Mouse (Mus musculus) thymus, adult 2 months (tissue): ENCODE measurements around the gene Ear1. TPM values are rescaled to one million over a fixed set of nuclear protein-coding genes. Genes with fewer than 3 reads are reported as not detected.
A peak's percentile ranks its signal among the peaks of the same experiment; 100 is the strongest.
"Not testable (repeated sequence)": the region's sequence is repeated elsewhere in the genome, so short reads cannot be mapped to it uniquely, and the experiment has no call there.

Experiments
- DNase-seq: peaks from one replicate; pipeline ENCODE4 v3.0.0; 2021
- H3K27ac ChIP-seq: fragments of 200-500 bp; 2 replicates; pipeline ENCODE4 v1.5.1; 2012; ENCODE audit warnings: low read length, control low read depth; ENCODE audit not compliant: control insufficient read depth, insufficient read depth
- H3K27me3 ChIP-seq: fragments of 200-500 bp; 2 replicates; pipeline ENCODE4 v1.6.1; 2012; ENCODE audit warnings: mild to moderate bottlenecking, low read length, moderate library complexity, mixed read lengths; ENCODE audit not compliant: control insufficient read depth, insufficient read depth
- H3K36me3 ChIP-seq: fragments of 200-500 bp; 2 replicates; pipeline ENCODE4 v1.6.1; 2012; ENCODE audit warnings: mild to moderate bottlenecking, low read length, moderate library complexity; ENCODE audit not compliant: control insufficient read depth, insufficient read depth
- H3K4me1 ChIP-seq: fragments of 200-500 bp; replicated peaks from 2 replicates; pipeline ENCODE4 v1.6.1; 2012; ENCODE audit warnings: low read length; ENCODE audit not compliant: control insufficient read depth, insufficient read depth
- H3K4me3 ChIP-seq: fragments of 200-500 bp; 2 replicates; pipeline ENCODE4 v1.5.1; 2012; ENCODE audit warnings: mild to moderate bottlenecking, low read length, control low read depth, moderate library complexity; ENCODE audit not compliant: control insufficient read depth, insufficient read depth
- CTCF ChIP-seq: fragments of 200-500 bp; IDR thresholded peaks from 2 replicates; pipeline ENCODE4 v1.5.1; 2012; ENCODE audit warnings: mild to moderate bottlenecking, control low read depth, low read length, moderate library complexity, borderline replicate concordance; ENCODE audit not compliant: control insufficient read depth, poor library complexity, insufficient read depth; ENCODE audit errors: extremely low read depth
- WGBS: fragments of 180-500 bp; shearing (Covaris S2); methylation state at CpG from one replicate; pipeline ENCODE4 v1.1.7; 2018; 5-methylcytosine and 5-hydroxymethylcytosine counted together
- polyA plus RNA-seq: library from polyadenylated mRNA; depleted of rRNA; stranded (reverse); fragments of >200 nt; gene quantifications from 2 replicates; pipeline ENCODE4 v1.2.3, GENCODE M21; 2012; rRNA removed

Ear1 gene
- 1.6 and 5.0 TPM in 2 replicates for polyA plus RNA-seq

- not testable (repeated sequence) for H3K27ac ChIP-seq, H3K4me3 ChIP-seq, DNase-seq, H3K27me3 ChIP-seq, H3K36me3 ChIP-seq, H3K4me1 ChIP-seq
- WGBS, result 94% methylated on average over 3 of the region's 3 CpGs
These were observed at the start of gene Ear1 for GRCm38 (mm10) chr14:43875417-43875816. TSS of gene Ear1 (minus strand) at chr14:43875517.

GRCm38 (mm10) chr14:43924688-43925403, 49.5 kb upstream of the Ear1 start, which contains the start of gene Gm8113:
TSS of gene Gm8113 (plus strand) at chr14:43925390.
- WGBS, result 11% methylated on average over 10 of the region's 10 CpGs
- not testable (repeated sequence) for H3K27me3 ChIP-seq, H3K36me3 ChIP-seq, H3K4me1 ChIP-seq
- Histone ChIP-seq H3K4me3 (peak within 1 kb of the TSS; percentile 84), H3K27ac (peak within 1 kb of the TSS; percentile 32; the same call in 1 of the 2 replicates)
- peak; percentile 42 for DNase-seq
- peak; percentile 70; the same call in 1 of the 2 replicates for TF ChIP-seq CTCF

GRCm38 (mm10) chr14:43923459-43923858, 48.1 kb upstream of the Ear1 start, which contains the start of gene Ear10:
TSS of gene Ear10 (minus strand) at chr14:43923559.
- H3K4me3 ChIP-seq, DNase-seq, H3K36me3 ChIP-seq, H3K27me3 ChIP-seq, H3K4me1 ChIP-seq, H3K27ac ChIP-seq: not testable (repeated sequence)
- 91% methylated on average over 3 of the region's 3 CpGs for WGBS

GRCm38 (mm10) chr14:43918214-43918613, 42.9 kb upstream of the Ear1 start:
- H3K4me3 ChIP-seq, H3K27me3 ChIP-seq, H3K4me1 ChIP-seq, H3K36me3 ChIP-seq, H3K27ac ChIP-seq, DNase-seq: not testable (repeated sequence)

GRCm38 (mm10) chr14:43898577-43898976, 23.3 kb upstream of the Ear1 start:
- not testable (repeated sequence) for DNase-seq

GRCm38 (mm10) chr14:43895357-43895756, 20.0 kb upstream of the Ear1 start:
- H3K27ac ChIP-seq, H3K36me3 ChIP-seq, DNase-seq, H3K4me3 ChIP-seq, H3K4me1 ChIP-seq, H3K27me3 ChIP-seq: not testable (repeated sequence)
- WGBS, result 41% methylated on average over 1 of the region's 2 CpGs

More at GRCm38 (mm10) chr14:43898577-43898976, 23.3 kb upstream of the Ear1 start:
- H3K36me3 ChIP-seq, H3K27me3 ChIP-seq, H3K4me1 ChIP-seq, H3K4me3 ChIP-seq, H3K27ac ChIP-seq: not testable (repeated sequence)
- WGBS, result 84% methylated on average over 3 of the region's 3 CpGs

GRCm38 (mm10) chr14:43891288-43891687, 16.0 kb upstream of the Ear1 start:
- H3K4me1 ChIP-seq, H3K27ac ChIP-seq, H3K27me3 ChIP-seq, H3K4me3 ChIP-seq, H3K36me3 ChIP-seq, DNase-seq: not testable (repeated sequence)
- 100% methylated on average over 1 of the region's 1 CpGs for WGBS

GRCm38 (mm10) chr14:43886235-43886634, 10.9 kb upstream of the Ear1 start:
- DNase-seq, result not testable (repeated sequence)

GRCm38 (mm10) chr14:43879966-43880545, 4.7 kb upstream of the Ear1 start:
- not testable (repeated sequence) for H3K4me3 ChIP-seq, H3K27ac ChIP-seq, H3K4me1 ChIP-seq, DNase-seq, H3K27me3 ChIP-seq, H3K36me3 ChIP-seq
- WGBS, result 92% methylated on average over 5 of the region's 5 CpGs

More at GRCm38 (mm10) chr14:43886235-43886634, 10.9 kb upstream of the Ear1 start:
- not testable (repeated sequence) for H3K27me3 ChIP-seq, H3K4me3 ChIP-seq, H3K36me3 ChIP-seq, H3K4me1 ChIP-seq, H3K27ac ChIP-seq
- 65% methylated on average over 1 of the region's 1 CpGs for WGBS

- not testable (repeated sequence) for H3K4me1 ChIP-seq
- WGBS, result 57% methylated on average over 1 of the region's 2 CpGs
These were observed 2.5 kb upstream of the Ear1 start for GRCm38 (mm10) chr14:43877789-43878188.

GRCm38 (mm10) chr14:43874862-43875261, 455 bp downstream of the Ear1 start:
- H3K27me3 ChIP-seq, H3K36me3 ChIP-seq, H3K27ac ChIP-seq, H3K4me3 ChIP-seq, H3K4me1 ChIP-seq, DNase-seq: not testable (repeated sequence)
- WGBS, result 92% methylated on average over 3 of the region's 3 CpGs

More at GRCm38 (mm10) chr14:43877789-43878188, 2.5 kb upstream of the Ear1 start:
- not testable (repeated sequence) for H3K36me3 ChIP-seq, DNase-seq, H3K4me3 ChIP-seq, H3K27ac ChIP-seq, H3K27me3 ChIP-seq
